Mouse (Mus musculus): ENCODE data around the gene Rpgr.

DNA sequence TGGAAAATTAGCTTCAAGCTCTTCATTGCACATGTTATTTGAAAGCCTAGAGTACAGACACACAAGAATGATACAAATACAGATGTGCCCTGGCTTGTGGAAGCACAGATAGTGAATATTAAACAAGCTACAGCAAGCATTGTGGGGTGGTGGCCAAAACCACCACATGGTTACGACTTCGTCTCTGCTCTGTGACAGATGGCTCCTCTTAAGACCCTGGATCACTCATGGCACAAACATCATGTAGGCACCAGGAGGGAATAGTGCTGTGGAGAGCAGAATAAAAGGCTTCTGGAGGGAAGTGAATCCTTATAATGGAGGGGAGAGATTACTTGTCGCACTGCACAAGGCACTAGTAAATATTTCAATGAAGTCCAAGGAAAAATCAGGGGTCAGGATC lies 120.9 kb downstream of the Rpgr start:
- TF ChIP-seq POLR2A (IDR thresholded peaks at IDR 0.05; ENCODE audit: insufficient read depth, low read length), result no peak
- no peak for TF ChIP-seq CTCF (IDR thresholded peaks at IDR 0.05; ENCODE audit: low read depth, low read length)
